Mouse (Mus musculus) olfactory bulb, adult 2 months (tissue): ENCODE measurements around the gene Klk1b3.

Experiments used
- CTCF ChIP-seq: fragments of 200-500 bp; IDR thresholded peaks from 2 replicates; pipeline ENCODE4 v1.5.1; 2012; ENCODE audit warnings: low read depth, mild to moderate bottlenecking, low read length, moderate library complexity; ENCODE audit not compliant: insufficient read depth
- POLR2A ChIP-seq: fragments of 200-500 bp; IDR thresholded peaks from 2 replicates; pipeline ENCODE4 v1.6.1; 2012; ENCODE audit warnings: mild to moderate bottlenecking, low read depth, low read length, moderate library complexity; ENCODE audit not compliant: insufficient read depth

GRCm38 (mm10) chr7:44246984-44247470, 49.0 kb downstream of the Klk1b3 start:
- TF ChIP-seq CTCF: no peak
- no peak for TF ChIP-seq POLR2A
